Mouse (Mus musculus) cerebellum, adult 11 months (tissue): ENCODE results near the gene Ndufaf8.

Experiments used
- DNase-seq: peaks from one replicate; pipeline ENCODE4 v3.0.0; 2022

Ndufaf8 gene

DNA sequence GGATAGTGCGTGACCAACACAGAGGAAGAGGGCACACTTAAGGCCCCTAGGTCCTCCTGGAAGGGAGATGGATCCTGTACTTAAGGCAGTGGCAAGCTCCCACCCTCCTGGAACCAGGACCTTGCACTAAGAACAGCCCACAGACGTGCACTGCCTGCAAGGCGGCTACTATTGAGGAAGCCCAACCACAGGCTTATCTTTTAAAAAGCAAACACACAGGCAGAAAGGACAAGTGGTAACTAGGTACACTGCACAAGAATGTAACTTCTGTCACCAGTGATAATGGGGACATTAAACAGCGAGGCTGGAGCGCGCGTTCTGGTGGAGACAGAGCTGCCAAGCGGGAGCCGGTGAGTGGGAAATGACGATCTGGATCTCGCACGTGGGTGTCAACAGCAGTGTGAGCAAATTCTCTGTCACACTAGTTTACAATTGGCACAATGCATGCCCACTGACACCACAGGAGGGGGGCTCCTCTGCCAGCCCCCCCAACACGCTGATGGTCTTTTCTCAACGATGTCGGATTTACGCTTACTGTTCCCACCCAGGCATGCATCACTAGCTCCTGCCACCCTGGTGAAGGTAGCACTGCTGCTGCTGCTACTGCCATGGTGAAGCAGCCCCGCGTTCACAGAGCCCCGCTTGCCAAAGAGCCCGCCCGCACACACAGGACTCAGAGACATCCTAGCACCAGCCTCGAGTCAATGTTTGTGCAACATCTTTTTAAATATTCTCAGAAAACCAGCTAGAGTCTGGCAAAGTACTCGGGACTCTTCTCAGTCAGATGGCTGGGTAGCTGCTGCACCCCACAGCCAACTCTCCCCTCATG lies 38.3 kb downstream of the Ndufaf8 start:
- DNase-seq, result no peak

DNA sequence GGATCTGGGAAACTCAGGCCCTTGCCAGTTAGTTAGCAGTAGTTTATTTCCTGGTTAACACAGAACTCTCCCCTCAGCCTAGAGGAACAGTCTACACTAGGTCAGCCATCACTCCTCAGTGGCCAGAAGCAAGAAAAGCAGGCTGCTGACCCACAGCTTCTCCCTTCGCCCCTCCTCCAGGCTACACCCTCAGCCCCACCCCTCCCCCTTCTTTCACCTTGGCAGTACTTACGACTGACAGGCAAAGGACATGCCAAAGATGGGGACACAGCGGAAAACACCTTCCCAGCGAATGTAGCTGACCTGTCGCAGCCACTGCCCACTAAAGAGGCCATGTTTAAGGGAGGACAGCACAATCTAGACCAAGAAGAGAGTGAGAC lies 38.9 kb downstream of the Ndufaf8 start:
- DNase-seq, result no peak

DNA sequence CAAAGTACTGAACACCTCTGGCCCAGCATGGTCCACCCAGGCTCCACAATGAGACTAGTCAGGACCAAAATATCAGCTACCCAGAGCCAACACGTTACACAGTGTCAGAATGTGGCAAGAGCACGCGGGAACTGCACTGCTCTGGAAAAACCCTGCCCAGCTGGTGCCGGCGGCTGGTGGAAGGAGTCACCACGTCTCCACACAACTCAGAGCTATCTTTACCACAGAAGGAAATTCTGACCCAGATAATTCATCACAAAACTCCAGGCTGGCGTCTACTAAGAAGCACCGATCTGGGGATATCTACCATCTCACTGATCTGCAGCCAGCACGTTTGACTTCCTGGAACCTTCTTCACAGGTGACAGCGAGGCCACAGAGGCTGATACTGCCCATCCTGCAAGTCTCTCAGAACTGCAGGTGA lies 40.6 kb downstream of the Ndufaf8 start:
- DNase-seq, result no peak

DNA sequence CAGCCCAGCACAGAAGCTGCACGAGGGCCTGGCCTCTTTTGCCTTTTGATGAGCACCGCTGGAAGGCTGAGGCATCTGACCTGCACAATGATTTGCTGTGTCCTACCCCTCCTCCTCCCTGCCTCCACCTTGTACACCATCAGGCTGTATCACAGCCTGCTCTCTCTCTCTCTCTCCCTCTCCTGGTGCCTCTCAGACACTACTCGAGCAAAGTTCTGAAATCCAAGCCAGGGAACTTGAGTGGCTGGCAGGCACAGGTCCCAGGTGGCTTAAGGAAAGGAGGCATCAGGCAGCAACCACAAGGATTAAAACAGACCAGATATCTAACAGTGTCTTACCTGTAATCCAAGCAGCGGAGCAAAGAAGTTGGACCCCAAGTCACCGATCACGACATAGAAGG lies 41.5 kb downstream of the Ndufaf8 start:
- no peak for DNase-seq

DNA sequence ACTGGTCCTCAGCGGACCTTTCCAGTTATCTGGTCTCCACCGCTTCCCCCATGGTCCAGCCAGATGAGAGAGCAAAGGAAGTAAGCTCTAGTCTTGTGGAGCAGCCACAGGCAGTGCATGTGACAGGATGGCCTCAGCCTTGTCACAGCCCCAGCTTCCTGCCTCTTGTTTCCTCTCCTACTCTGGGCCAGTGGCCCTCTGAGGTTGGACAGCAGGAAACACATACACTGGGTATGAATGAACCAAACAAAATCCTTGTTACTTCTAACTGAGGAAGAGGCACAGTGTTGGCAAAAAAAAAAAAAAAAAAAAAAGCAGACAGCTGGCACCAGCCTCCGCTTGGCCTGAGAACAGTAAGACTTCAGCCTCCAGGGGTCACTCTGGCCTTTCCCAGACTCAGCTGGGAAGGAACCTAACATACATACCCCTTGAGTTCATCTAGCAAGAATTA lies 43.9 kb downstream of the Ndufaf8 start:
- DNase-seq, result no peak

DNA sequence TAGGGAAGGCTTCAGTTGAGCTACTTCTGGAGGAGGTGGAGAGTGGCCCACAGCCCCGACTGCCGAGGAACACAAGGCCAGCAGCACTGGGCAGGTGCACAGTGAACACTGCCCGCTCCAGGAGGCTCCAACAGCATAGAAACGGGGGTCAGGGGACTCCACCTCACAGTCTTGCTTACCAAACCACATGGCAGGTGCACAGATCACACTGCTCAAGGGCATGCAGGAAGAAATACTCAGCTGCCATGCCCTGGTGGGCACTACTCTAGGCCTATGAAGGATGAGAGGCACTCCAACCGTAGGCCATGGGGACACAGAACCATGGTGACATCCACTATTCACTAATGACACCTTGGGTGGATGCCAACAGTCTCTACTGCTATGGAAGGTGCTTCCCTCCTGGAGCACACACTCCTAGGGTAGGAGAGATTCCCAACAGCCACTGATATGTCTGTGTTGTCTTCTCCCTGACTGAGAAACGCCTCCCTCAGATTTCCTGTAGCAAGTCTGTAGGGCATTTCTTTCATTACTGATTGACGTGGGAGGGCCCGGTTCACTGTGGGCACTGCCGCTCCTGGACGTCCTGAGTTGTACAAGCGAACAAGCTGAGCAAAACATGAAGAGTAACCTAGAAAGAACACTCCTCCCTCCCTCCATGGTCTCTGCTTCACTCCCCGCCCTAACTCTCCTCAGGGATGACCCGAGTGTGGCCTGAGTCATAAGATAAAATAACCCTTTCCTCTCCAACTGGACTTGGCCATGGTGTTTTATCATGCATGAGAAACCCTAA lies 45.2 kb downstream of the Ndufaf8 start:
- no peak for DNase-seq

GRCm38 (mm10) chr11:120148201-120148855 lies 49.6 kb downstream of the Ndufaf8 start:
- no peak for DNase-seq

- DNase-seq, result no peak
Measured at GRCm38 (mm10) chr11:120149510-120150200, 50.9 kb downstream of the Ndufaf8 start.
